ENCODE assay signal across 9 mouse cellular contexts in the genomic region with DNA sequence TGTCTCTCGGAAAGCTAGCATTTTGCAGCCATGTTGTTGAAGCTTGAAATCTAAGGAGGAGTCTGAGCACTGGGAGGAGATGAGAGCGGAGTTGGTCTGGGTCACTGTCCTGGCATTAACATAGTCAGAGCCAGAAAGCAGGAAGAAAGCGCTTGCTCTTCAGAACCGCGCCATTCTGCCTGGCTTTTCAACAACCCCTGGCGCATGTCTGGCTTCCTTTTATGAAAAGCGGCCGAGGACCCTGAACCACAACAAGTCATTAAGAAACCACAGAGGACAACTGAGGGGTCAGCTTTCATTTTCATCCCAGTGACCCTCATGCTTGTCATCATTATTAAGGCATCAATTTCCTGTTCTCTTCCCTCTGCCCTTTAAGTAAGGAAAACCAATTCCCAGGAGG.
DNase-seq lines count a peak whose midpoint lies in the region; ATAC-seq and TF ChIP-seq lines count a peak whose summit lies in the region.
"Had no signal": no experiment of that assay in that cellular context is flagged by ENCODE, and none has a peak within 500 bp of the region (broad histone marks: within the 10 kb centered on the region; RNA-seq: fewer than 3 reads in every experiment).

No protein-coding gene starts in this region.

- no peak overlapping the region for H3K4me2 ChIP-seq in midbrain, postnatal 0 days (ENCODE audit: low read depth, low read length, poor library complexity, severe bottlenecking)

- TF ChIP-seq CTCF in midbrain, postnatal 0 days (IDR thresholded peaks at IDR 0.05): no peak

- intact Hi-C loops in left cerebral cortex, postnatal 14 days (cut with DNase I): no loop called here

- no peaks in the 10 kb centered on the region for H3K9me3 ChIP-seq in forebrain, embryonic 10.5 days
- H3K9me3 ChIP-seq in midbrain, postnatal 0 days (ENCODE audit: low read length): no peaks in the 10 kb centered on the region

- DNase-seq in adrenal gland, adult 2 months: peak; percentile 4
- no peak for DNase-seq in adrenal gland, postnatal 25 days
- no peak for DNase-seq in forebrain, embryonic 10.5 days (ENCODE audit: extremely low spot score, low spot score)
- peak; percentile 60 for DNase-seq in kidney, postnatal 10 days
- peak; percentile 12 for DNase-seq in midbrain, postnatal 0 days (ENCODE audit: low spot score)
- no peak for DNase-seq in gastrocnemius, adult 8-10 months (ENCODE audit: low spot score in 2 of 2)
- DNase-seq in heart, postnatal 4 days: no peak
- no peak for DNase-seq in left cerebral cortex, postnatal 14 days (ENCODE audit: low spot score in 2 of 2)

- H3K4me1 ChIP-seq in forebrain, embryonic 10.5 days: peaks cover 26% of the 10 kb centered on the region
- H3K4me1 ChIP-seq in midbrain, postnatal 0 days (ENCODE audit: insufficient read depth, low read length): no peaks in the 10 kb centered on the region; the same call in 1 of the 2 replicates

- H3K27ac ChIP-seq in forebrain, embryonic 10.5 days: 0 out of 2 replicates have a peak overlapping the region, but pooled peaks have one; percentile 21
- H3K27ac ChIP-seq in midbrain, postnatal 0 days (ENCODE audit: low read depth, low read length): no peak overlapping the region
- H3K27ac ChIP-seq: macrophage had no signal

- 41% methylated on average over 8 of the region's 8 CpGs for WGBS in forebrain, embryonic 10.5 days
- WGBS in midbrain, postnatal 0 days: 40% methylated on average over 8 of the region's 8 CpGs

- no peak for ATAC-seq in midbrain, postnatal 0 days (ENCODE audit: low FRiP score)

- no peak overlapping the region for H3K9ac ChIP-seq in midbrain, postnatal 0 days (replicated peaks; ENCODE audit: low read length, poor library complexity, severe bottlenecking)

- peaks cover 20% of the 10 kb centered on the region for H3K27me3 ChIP-seq in forebrain, embryonic 10.5 days (ENCODE audit: poor library complexity, severe bottlenecking)
- H3K27me3 ChIP-seq in midbrain, postnatal 0 days (ENCODE audit: insufficient read depth, low read length): no peaks in the 10 kb centered on the region

- no peak overlapping the region for H3K4me3 ChIP-seq in forebrain, embryonic 10.5 days
- H3K4me3 ChIP-seq in midbrain, postnatal 0 days (ENCODE audit: low read depth, low read length): no peak overlapping the region

- no peaks in the 10 kb centered on the region for H3K36me3 ChIP-seq in forebrain, embryonic 10.5 days (replicated peaks)
- no peaks in the 10 kb centered on the region for H3K36me3 ChIP-seq in midbrain, postnatal 0 days (ENCODE audit: insufficient read depth, low read length)

Comparison
In these comparisons a context has a peak if more than half of its experiments do, and no peak if none do; other contexts are left out.
1. DNase-seq: peak in adrenal gland, adult 2 months (single experiment), kidney, postnatal 10 days (single experiment) and midbrain, postnatal 0 days (single experiment); none in adrenal gland, postnatal 25 days (single experiment), forebrain, embryonic 10.5 days (single experiment), gastrocnemius, adult 8-10 months (0 of 2), heart, postnatal 4 days (single experiment) and left cerebral cortex, postnatal 14 days (0 of 2).